Mouse (Mus musculus) heart, embryonic 11.5 days (tissue): ENCODE data around the gene Itgad. TPM values are rescaled to one million over a fixed set of nuclear protein-coding genes. Genes with fewer than 3 reads are reported as not detected.

Experiments used
- ATAC-seq: fragments of 200-750 bp; cut with Nextera tagmentation; replicated peaks from 2 replicates; pipeline ENCODE4 v1.8.0; 2017; ENCODE audit warnings: moderate library complexity; ENCODE audit not compliant: insufficient number of reproducible peaks, low FRiP score, low TSS enrichment
- H3K27ac ChIP-seq: fragments of 300-500 bp; sonication (generic); 2 replicates; pipeline ENCODE4 v1.5.1; 2014; ENCODE audit warnings: mild to moderate bottlenecking, low read depth, low read length
- H3K27me3 ChIP-seq: fragments of 300-500 bp; sonication (generic); 2 replicates; pipeline ENCODE4 v1.6.1; 2014; ENCODE audit warnings: mild to moderate bottlenecking, low read length, mixed read lengths; ENCODE audit not compliant: control insufficient read depth, insufficient read depth
- H3K36me3 ChIP-seq: fragments of 300-500 bp; sonication (generic); 2 replicates; pipeline ENCODE4 v1.6.1; 2014; ENCODE audit warnings: mild to moderate bottlenecking, low read length, moderate library complexity, mixed read lengths; ENCODE audit not compliant: control insufficient read depth, insufficient read depth
- H3K4me1 ChIP-seq: fragments of 300-500 bp; sonication (generic); 2 replicates; pipeline ENCODE4 v1.6.1; 2014; ENCODE audit warnings: low read length; ENCODE audit not compliant: control insufficient read depth, insufficient read depth
- H3K4me2 ChIP-seq: fragments of 300-500 bp; sonication (generic); 2 replicates; pipeline ENCODE4 v1.6.1; 2014; ENCODE audit warnings: mild to moderate bottlenecking, moderate library complexity
- H3K4me3 ChIP-seq: fragments of 300-500 bp; sonication (generic); 2 replicates; pipeline ENCODE4 v1.5.1; 2014; ENCODE audit warnings: low read depth, low read length
- H3K9ac ChIP-seq: fragments of 300-500 bp; sonication (generic); 2 replicates; pipeline ENCODE4 v1.6.1; 2014; ENCODE audit warnings: mild to moderate bottlenecking, low read depth, low read length, moderate library complexity
- H3K9me3 ChIP-seq: fragments of 300-500 bp; sonication (generic); replicated peaks from 2 replicates; pipeline ENCODE4 v1.6.1; 2016; ENCODE audit warnings: low read length; ENCODE audit not compliant: control insufficient read depth
- WGBS: fragments of 180-500 bp; shearing (Covaris S2); extraction: QIAGEN DNeasy Blood & Tissue Kit; methylation state at CpG from one replicate; pipeline ENCODE4 v1.1.7; 2014; ENCODE audit not compliant: insufficient replicate concordance; 5-methylcytosine and 5-hydroxymethylcytosine counted together
- polyA plus RNA-seq: library from polyadenylated mRNA; unstranded; fragments of >200 nt; fragmentation: Nextera tagmentation; extraction: Ambion mirVana; gene quantifications from 2 replicates; pipeline ENCODE4 v1.2.1, GENCODE M21; 2014

Gene Itgad
- polyA plus RNA-seq, 1 experiment from 2014 or later, result not detected

GRCm38 (mm10) chr7:128203071-128203470 is 48.9 kb downstream of the Itgad start:
- Histone ChIP-seq H3K4me2 (no peak overlapping the region), H3K9ac (no peak overlapping the region), H3K27me3 (no peaks in the 10 kb centered on the region), H3K9me3 (no peaks in the 10 kb centered on the region), H3K4me1 (no peaks in the 10 kb centered on the region), H3K36me3 (no peaks in the 10 kb centered on the region), H3K4me3 (no peak overlapping the region), H3K27ac (no peak overlapping the region; the same call in 1 of the 2 replicates)
- WGBS, result 74% methylated on average over 9 of the region's 9 CpGs
- ATAC-seq, result no peak

- H3K9ac ChIP-seq, result no peak overlapping the region
- no peak for ATAC-seq
- H3K27ac ChIP-seq, result no peak overlapping the region
- H3K4me2 ChIP-seq, result no peak overlapping the region
- H3K9me3 ChIP-seq, result no peaks in the 10 kb centered on the region
- 89% methylated on average over 8 of the region's 8 CpGs for WGBS
- H3K4me1 ChIP-seq, result no peaks in the 10 kb centered on the region
- H3K4me3 ChIP-seq, result no peak overlapping the region
- H3K27me3 ChIP-seq, result no peaks in the 10 kb centered on the region
- no peaks in the 10 kb centered on the region for H3K36me3 ChIP-seq
These were observed 50.0 kb downstream of the Itgad start for GRCm38 (mm10) chr7:128204179-128204578.

GRCm38 (mm10) chr7:128205695-128206094 is 51.5 kb downstream of the Itgad start:
- 74% methylated on average over 18 of the region's 18 CpGs for WGBS
- Histone ChIP-seq H3K4me1 (no peaks in the 10 kb centered on the region), H3K9me3 (no peaks in the 10 kb centered on the region), H3K27ac (peak overlapping the region; percentile 66), H3K36me3 (no peaks in the 10 kb centered on the region), H3K4me3 (peak overlapping the region; percentile 44), H3K27me3 (no peaks in the 10 kb centered on the region), H3K9ac (peak overlapping the region; percentile 63), H3K4me2 (peak overlapping the region; percentile 55)
- no peak for ATAC-seq

GRCm38 (mm10) chr7:128206152-128206551 is 52.0 kb downstream of the Itgad start, which contains the start of gene Cox6a2:
Gene Cox6a2 (minus strand): TSS chr7:128206387.
- H3K4me1 ChIP-seq, result no peaks in the 10 kb centered on the region
- no peaks in the 10 kb centered on the region for H3K9me3 ChIP-seq
- ATAC-seq, result no peak; the same call in 1 of the 2 replicates
- H3K27me3 ChIP-seq, result no peaks in the 10 kb centered on the region
- H3K36me3 ChIP-seq, result no peaks in the 10 kb centered on the region
- H3K9ac ChIP-seq, result peak within 1 kb of the TSS; percentile 63
- H3K4me2 ChIP-seq, result peak within 1 kb of the TSS; percentile 55
- WGBS, result 46% methylated on average over 6 of the region's 6 CpGs
- peak within 1 kb of the TSS; percentile 44 for H3K4me3 ChIP-seq
- H3K27ac ChIP-seq, result peak within 1 kb of the TSS; percentile 66

GRCm38 (mm10) chr7:128208187-128208586 is 54.0 kb downstream of the Itgad start:
- WGBS, result 7% methylated on average over 4 of the region's 4 CpGs
- ATAC-seq, result no peak

GRCm38 (mm10) chr7:128209826-128210225 is 55.6 kb downstream of the Itgad start:
- H3K4me2 ChIP-seq, result no peak overlapping the region
- WGBS, result 48% methylated on average over 3 of the region's 3 CpGs
- H3K36me3 ChIP-seq, result no peaks in the 10 kb centered on the region

More at GRCm38 (mm10) chr7:128208187-128208586, 54.0 kb downstream of the Itgad start:
- Histone ChIP-seq H3K36me3 (no peaks in the 10 kb centered on the region), H3K4me1 (no peaks in the 10 kb centered on the region), H3K27ac (no peak overlapping the region), H3K9me3 (no peaks in the 10 kb centered on the region), H3K4me2 (no peak overlapping the region), H3K9ac (no peak overlapping the region), H3K4me3 (no peak overlapping the region), H3K27me3 (no peaks in the 10 kb centered on the region)

GRCm38 (mm10) chr7:128219952-128220351 is 65.8 kb downstream of the Itgad start:
- 58% methylated on average over 4 of the region's 4 CpGs for WGBS
- Histone ChIP-seq H3K4me1 (no peaks in the 10 kb centered on the region), H3K27ac (no peak overlapping the region), H3K9me3 (no peaks in the 10 kb centered on the region), H3K9ac (no peak overlapping the region), H3K4me3 (no peak overlapping the region), H3K4me2 (no peak overlapping the region), H3K36me3 (no peaks in the 10 kb centered on the region), H3K27me3 (no peaks in the 10 kb centered on the region)
- ATAC-seq, result no peak

More at GRCm38 (mm10) chr7:128209826-128210225, 55.6 kb downstream of the Itgad start:
- no peaks in the 10 kb centered on the region for H3K27me3 ChIP-seq
- H3K9ac ChIP-seq, result no peak overlapping the region
- no peak overlapping the region for H3K27ac ChIP-seq
- no peaks in the 10 kb centered on the region for H3K9me3 ChIP-seq
- no peak for ATAC-seq
- no peaks in the 10 kb centered on the region for H3K4me1 ChIP-seq
- H3K4me3 ChIP-seq, result no peak overlapping the region

GRCm38 (mm10) chr7:128220936-128221335 is 66.8 kb downstream of the Itgad start:
- Histone ChIP-seq H3K36me3 (no peaks in the 10 kb centered on the region), H3K9me3 (no peaks in the 10 kb centered on the region), H3K27ac (no peak overlapping the region), H3K4me3 (no peak overlapping the region), H3K9ac (no peak overlapping the region), H3K27me3 (no peaks in the 10 kb centered on the region), H3K4me2 (no peak overlapping the region), H3K4me1 (no peaks in the 10 kb centered on the region)
- 85% methylated on average over 3 of the region's 3 CpGs for WGBS
- no peak for ATAC-seq

GRCm38 (mm10) chr7:128231741-128232140 is 77.6 kb downstream of the Itgad start:
- 41% methylated on average over 8 of the region's 8 CpGs for WGBS
- Histone ChIP-seq H3K4me2 (no peak overlapping the region), H3K27ac (no peak overlapping the region), H3K4me1 (peaks cover 2% of the 10 kb centered on the region; the same call in 1 of the 2 replicates), H3K4me3 (no peak overlapping the region), H3K9me3 (no peaks in the 10 kb centered on the region), H3K27me3 (no peaks in the 10 kb centered on the region), H3K9ac (no peak overlapping the region), H3K36me3 (no peaks in the 10 kb centered on the region)
- ATAC-seq, result no peak
